19 mouse cellular contexts compared by ENCODE assay signal in genomic region chr11:43297584-43297983, GRCm38 (mm10).
DNase-seq lines count a peak whose midpoint lies in the region; ATAC-seq and TF ChIP-seq lines count a peak whose summit lies in the region.
"Had no signal": no experiment of that assay in that cellular context is flagged by ENCODE, and none has a peak within 500 bp of the region (broad histone marks: within the 10 kb centered on the region; RNA-seq: fewer than 3 reads in every experiment).

No protein-coding gene starts in this region.

- intact Hi-C loops in left cerebral cortex, adult 2 months (cut with DNase I), result no loop called here

- H3K4me3 ChIP-seq in left cerebral cortex, adult 2 months, result no peak overlapping the region
- H3K4me3 ChIP-seq: embryonic facial prominence, embryonic 10.5 days; heart, embryonic 15.5 days; hindbrain, embryonic 12.5 days had no signal

- no peaks in the 10 kb centered on the region for H3K27me3 ChIP-seq in splenic B cell, adult 2 months (ENCODE audit: control insufficient read depth, insufficient read depth, low read length, poor library complexity, severe bottlenecking)
- H3K27me3 ChIP-seq: heart, embryonic 15.5 days; hindbrain, embryonic 12.5 days had no signal

- no peak overlapping the region for H3K27ac ChIP-seq in left cerebral cortex, adult 2 months
- H3K27ac ChIP-seq: embryonic facial prominence, embryonic 10.5 days; heart, embryonic 15.5 days; hindbrain, embryonic 12.5 days had no signal

- TF ChIP-seq CTCF in left cerebral cortex, adult 2 months (IDR thresholded peaks at IDR 0.05), result no peak

- peak; percentile 60 for DNase-seq in cerebellum, adult 9-10 months
- DNase-seq in heart, adult 18-20 months, result peak; percentile 7 to 11
- DNase-seq in heart, postnatal 4 days, result no peak
- peak; percentile 8 for DNase-seq in A20 (ENCODE audit: low read depth, low spot score)
- peak; percentile 48 for DNase-seq in splenic B cell, adult 2 months (ENCODE audit: low read depth, low spot score)
- DNase-seq in left cerebral cortex, adult 2 months (ENCODE audit: extremely low spot score in 1 of 2, low spot score in 2 of 2), result no peak
- DNase-seq: adrenal gland, adult 2 months; adrenal gland, postnatal 25 days; cerebellum, adult 11-12 months; gastrocnemius, postnatal 10 days; heart, postnatal 36 days; kidney, adult 11 months had no signal

- H3K36me3 ChIP-seq in splenic B cell, adult 2 months (ENCODE audit: control insufficient read depth, insufficient read depth, low read length, poor library complexity, severe bottlenecking), result no peaks in the 10 kb centered on the region
- H3K36me3 ChIP-seq: embryonic facial prominence, embryonic 10.5 days; heart, embryonic 15.5 days; hindbrain, embryonic 12.5 days had no signal

- no peak for ATAC-seq in cerebellum, adult (ENCODE audit: insufficient number of reproducible peaks, low FRiP score, low TSS enrichment)
- ATAC-seq: forebrain, embryonic 14.5 days; hindbrain, embryonic 16.5 days; inflammation-experienced regulatory T-cells, adult 6 months had no signal

Comparison
In these comparisons a context has a peak if more than half of its experiments do, and no peak if none do; other contexts are left out.
1. DNase-seq: peak in cerebellum, adult 9-10 months (single experiment), heart, adult 18-20 months (2 of 2), A20 (single experiment) and splenic B cell, adult 2 months (single experiment); none in heart, postnatal 4 days (single experiment) and left cerebral cortex, adult 2 months (0 of 2).